Mouse (Mus musculus): ENCODE results near the gene Vinac1.

GRCm38 (mm10) chr2:129083514-129083913 is 35.5 kb upstream of the Vinac1 start:
- TF ChIP-seq CTCF (IDR thresholded peaks at IDR 0.05; ENCODE audit: borderline replicate concordance, extremely low read depth, insufficient read depth, insufficient read length) = no peak
- no peak for TF ChIP-seq POLR2A (IDR thresholded peaks at IDR 0.05; ENCODE audit: borderline replicate concordance, extremely low read depth, insufficient read depth, insufficient read length, poor library complexity, severe bottlenecking)

Data from brain, embryonic 14.5 days (tissue).